Mouse (Mus musculus) E14TG2a.4 (cell line): Measurements from ENCODE around the gene L3mbtl4.

Experiments
- CTCF ChIP-seq: conservative IDR thresholded peaks from 2 replicates; pipeline ENCODE4 v1.5.1; 2014; ENCODE audit warnings: low read length
- NANOG ChIP-seq: IDR thresholded peaks from 2 replicates; pipeline ENCODE4 v1.6.1; 2014; ENCODE audit warnings: borderline replicate concordance, low read length, mixed read lengths
- POU5F1 ChIP-seq: IDR thresholded peaks from 2 replicates; pipeline ENCODE4 v1.6.1; 2014; ENCODE audit warnings: low read length, borderline replicate concordance

GRCm38 (mm10) chr17:68388481-68388880, 114.9 kb downstream of the L3mbtl4 start:
- TF ChIP-seq CTCF (no peak), NANOG (no peak), POU5F1 (no peak)
